Mouse (Mus musculus): Measurements from ENCODE around the gene Ubl3. TPM values are rescaled to one million over a fixed set of nuclear protein-coding genes. Genes with fewer than 3 reads are reported as not detected.

Gene Ubl3
- polyA plus RNA-seq, 1 experiment from 2014 or later, result 68.1 TPM

- no peak for ATAC-seq (ENCODE audit: low FRiP score, low read depth)
- H3K4me1 ChIP-seq, result peaks cover 62% of the 10 kb centered on the region
Observed at GRCm38 (mm10) chr5:148546970-148547369, 5.6 kb downstream of the Ubl3 start.

GRCm38 (mm10) chr5:148544733-148545132 lies 7.9 kb downstream of the Ubl3 start:
- ATAC-seq (ENCODE audit: low FRiP score, low read depth), result no peak
- Histone ChIP-seq H3K9me3 (no peaks in the 10 kb centered on the region), H3K4me2 (replicated peaks) (no peak overlapping the region), H3K36me3 (no peaks in the 10 kb centered on the region), H3K27me3 (no peaks in the 10 kb centered on the region), H3K9ac (no peak overlapping the region), H3K4me1 (peaks cover 54% of the 10 kb centered on the region), H3K4me3 (no peak overlapping the region), H3K27ac (no peak overlapping the region)
- 95% methylated on average over 2 of the region's 2 CpGs for WGBS

More at GRCm38 (mm10) chr5:148546970-148547369, 5.6 kb downstream of the Ubl3 start:
- Histone ChIP-seq H3K4me2 (replicated peaks) (no peak overlapping the region), H3K9me3 (no peaks in the 10 kb centered on the region), H3K27me3 (no peaks in the 10 kb centered on the region), H3K4me3 (no peak overlapping the region), H3K27ac (no peak overlapping the region; the same call in 1 of the 2 replicates), H3K9ac (no peak overlapping the region), H3K36me3 (no peaks in the 10 kb centered on the region)
- WGBS, result 37% methylated on average over 2 of the region's 2 CpGs

- ATAC-seq (ENCODE audit: low FRiP score, low read depth), result no peak
- no peak overlapping the region for H3K4me2 ChIP-seq (replicated peaks)
- no peak overlapping the region for H3K9ac ChIP-seq
- H3K27me3 ChIP-seq, result no peaks in the 10 kb centered on the region
- WGBS, result 53% methylated on average over 2 of the region's 2 CpGs
- no peaks in the 10 kb centered on the region for H3K36me3 ChIP-seq
- H3K4me1 ChIP-seq, result peaks cover 33% of the 10 kb centered on the region
- H3K27ac ChIP-seq, result no peak overlapping the region
- no peaks in the 10 kb centered on the region for H3K9me3 ChIP-seq
- no peak overlapping the region for H3K4me3 ChIP-seq
Observed at GRCm38 (mm10) chr5:148542196-148542595, 10.4 kb downstream of the Ubl3 start.

- Histone ChIP-seq H3K9ac (no peak overlapping the region), H3K9me3 (no peaks in the 10 kb centered on the region), H3K4me1 (peaks cover 19% of the 10 kb centered on the region), H3K36me3 (no peaks in the 10 kb centered on the region), H3K4me2 (replicated peaks) (no peak overlapping the region), H3K4me3 (no peak overlapping the region), H3K27me3 (no peaks in the 10 kb centered on the region), H3K27ac (no peak overlapping the region)
- ATAC-seq (ENCODE audit: low FRiP score, low read depth), result no peak
- WGBS, result 80% methylated on average over 4 of the region's 4 CpGs
Observed at GRCm38 (mm10) chr5:148535669-148536430, 16.7 kb downstream of the Ubl3 start.

GRCm38 (mm10) chr5:148534644-148535043 lies 17.9 kb downstream of the Ubl3 start:
- no peak for ATAC-seq (ENCODE audit: low FRiP score, low read depth)

GRCm38 (mm10) chr5:148533924-148534323 lies 18.7 kb downstream of the Ubl3 start:
- H3K4me2 ChIP-seq (replicated peaks), result no peak overlapping the region
- no peak for ATAC-seq (ENCODE audit: low FRiP score, low read depth)
- H3K9me3 ChIP-seq, result no peaks in the 10 kb centered on the region
- no peak overlapping the region for H3K4me3 ChIP-seq
- WGBS, result 97% methylated on average over 2 of the region's 2 CpGs
- H3K36me3 ChIP-seq, result no peaks in the 10 kb centered on the region
- H3K27me3 ChIP-seq, result no peaks in the 10 kb centered on the region
- peaks cover 19% of the 10 kb centered on the region for H3K4me1 ChIP-seq
- no peak overlapping the region for H3K9ac ChIP-seq
- no peak overlapping the region for H3K27ac ChIP-seq

More at GRCm38 (mm10) chr5:148534644-148535043, 17.9 kb downstream of the Ubl3 start:
- no peaks in the 10 kb centered on the region for H3K9me3 ChIP-seq
- H3K27ac ChIP-seq, result no peak overlapping the region
- no peak overlapping the region for H3K4me2 ChIP-seq (replicated peaks)
- WGBS, result 78% methylated on average over 3 of the region's 3 CpGs
- H3K9ac ChIP-seq, result no peak overlapping the region
- H3K4me3 ChIP-seq, result no peak overlapping the region
- H3K4me1 ChIP-seq, result peaks cover 19% of the 10 kb centered on the region
- H3K27me3 ChIP-seq, result no peaks in the 10 kb centered on the region
- H3K36me3 ChIP-seq, result no peaks in the 10 kb centered on the region

GRCm38 (mm10) chr5:148532201-148532600 lies 20.4 kb downstream of the Ubl3 start:
- no peak for ATAC-seq (ENCODE audit: low FRiP score, low read depth)

GRCm38 (mm10) chr5:148527632-148528031 lies 25.0 kb downstream of the Ubl3 start:
- Histone ChIP-seq H3K27me3 (no peaks in the 10 kb centered on the region), H3K27ac (no peak overlapping the region), H3K36me3 (no peaks in the 10 kb centered on the region), H3K9me3 (no peaks in the 10 kb centered on the region), H3K9ac (no peak overlapping the region), H3K4me2 (replicated peaks) (no peak overlapping the region), H3K4me3 (no peak overlapping the region), H3K4me1 (peaks cover 28% of the 10 kb centered on the region)
- no peak for ATAC-seq (ENCODE audit: low FRiP score, low read depth)
- 25% methylated on average over 6 of the region's 6 CpGs for WGBS

More at GRCm38 (mm10) chr5:148532201-148532600, 20.4 kb downstream of the Ubl3 start:
- H3K9ac ChIP-seq, result no peak overlapping the region
- H3K36me3 ChIP-seq, result no peaks in the 10 kb centered on the region
- WGBS, result 22% methylated on average over 5 of the region's 5 CpGs
- no peak overlapping the region for H3K27ac ChIP-seq
- H3K4me1 ChIP-seq, result peaks cover 31% of the 10 kb centered on the region
- H3K4me3 ChIP-seq, result no peak overlapping the region
- no peaks in the 10 kb centered on the region for H3K27me3 ChIP-seq
- no peak overlapping the region for H3K4me2 ChIP-seq (replicated peaks)
- H3K9me3 ChIP-seq, result no peaks in the 10 kb centered on the region

- no peaks in the 10 kb centered on the region for H3K9me3 ChIP-seq
- H3K36me3 ChIP-seq, result no peaks in the 10 kb centered on the region
- H3K4me3 ChIP-seq, result no peak overlapping the region
- ATAC-seq (ENCODE audit: low FRiP score, low read depth), result no peak
- H3K4me1 ChIP-seq, result peaks cover 23% of the 10 kb centered on the region
- no peak overlapping the region for H3K9ac ChIP-seq
- H3K4me2 ChIP-seq (replicated peaks), result no peak overlapping the region
- WGBS, result 53% methylated on average over 8 of the region's 8 CpGs
- no peaks in the 10 kb centered on the region for H3K27me3 ChIP-seq
- no peak overlapping the region for H3K27ac ChIP-seq
Observed at GRCm38 (mm10) chr5:148526631-148527030, 26.0 kb downstream of the Ubl3 start.

- Histone ChIP-seq H3K4me2 (replicated peaks) (no peak overlapping the region), H3K4me3 (no peak overlapping the region)
Observed at GRCm38 (mm10) chr5:148523202-148523971, 29.2 kb downstream of the Ubl3 start.

GRCm38 (mm10) chr5:148522378-148522777 lies 30.2 kb downstream of the Ubl3 start:
- Histone ChIP-seq H3K36me3 (no peaks in the 10 kb centered on the region), H3K4me3 (no peak overlapping the region), H3K4me2 (replicated peaks) (no peak overlapping the region), H3K27ac (no peak overlapping the region), H3K9ac (no peak overlapping the region), H3K9me3 (no peaks in the 10 kb centered on the region), H3K4me1 (peaks cover 22% of the 10 kb centered on the region), H3K27me3 (no peaks in the 10 kb centered on the region)
- no peak for ATAC-seq (ENCODE audit: low FRiP score, low read depth)
- WGBS, result 78% methylated on average over 3 of the region's 3 CpGs

More at GRCm38 (mm10) chr5:148523202-148523971, 29.2 kb downstream of the Ubl3 start:
- no peak overlapping the region for H3K27ac ChIP-seq
- peaks cover 31% of the 10 kb centered on the region for H3K4me1 ChIP-seq
- H3K9ac ChIP-seq, result no peak overlapping the region
- H3K36me3 ChIP-seq, result no peaks in the 10 kb centered on the region
- no peak for ATAC-seq (ENCODE audit: low FRiP score, low read depth)
- H3K9me3 ChIP-seq, result no peaks in the 10 kb centered on the region
- 78% methylated on average over 5 of the region's 5 CpGs for WGBS
- H3K27me3 ChIP-seq, result no peaks in the 10 kb centered on the region

- 72% methylated on average over 4 of the region's 4 CpGs for WGBS
- no peak overlapping the region for H3K9ac ChIP-seq
- H3K36me3 ChIP-seq, result no peaks in the 10 kb centered on the region
- no peak overlapping the region for H3K4me2 ChIP-seq (replicated peaks)
- H3K4me3 ChIP-seq, result no peak overlapping the region
- H3K27ac ChIP-seq, result no peak overlapping the region
- no peaks in the 10 kb centered on the region for H3K27me3 ChIP-seq
- H3K4me1 ChIP-seq, result peaks cover 16% of the 10 kb centered on the region
- ATAC-seq (ENCODE audit: low FRiP score, low read depth), result no peak
- H3K9me3 ChIP-seq, result no peaks in the 10 kb centered on the region
Observed at GRCm38 (mm10) chr5:148517445-148517844, 35.1 kb downstream of the Ubl3 start.

Data from limb, embryonic 13.5 days (tissue).